Mouse (Mus musculus): ENCODE data around the gene Mbnl2. TPM values are rescaled to one million over a fixed set of nuclear protein-coding genes. Genes with fewer than 3 reads are reported as not detected.

The Mbnl2 gene
- polyA plus RNA-seq, 1 experiment from 2014 or later = 173 TPM

DNA sequence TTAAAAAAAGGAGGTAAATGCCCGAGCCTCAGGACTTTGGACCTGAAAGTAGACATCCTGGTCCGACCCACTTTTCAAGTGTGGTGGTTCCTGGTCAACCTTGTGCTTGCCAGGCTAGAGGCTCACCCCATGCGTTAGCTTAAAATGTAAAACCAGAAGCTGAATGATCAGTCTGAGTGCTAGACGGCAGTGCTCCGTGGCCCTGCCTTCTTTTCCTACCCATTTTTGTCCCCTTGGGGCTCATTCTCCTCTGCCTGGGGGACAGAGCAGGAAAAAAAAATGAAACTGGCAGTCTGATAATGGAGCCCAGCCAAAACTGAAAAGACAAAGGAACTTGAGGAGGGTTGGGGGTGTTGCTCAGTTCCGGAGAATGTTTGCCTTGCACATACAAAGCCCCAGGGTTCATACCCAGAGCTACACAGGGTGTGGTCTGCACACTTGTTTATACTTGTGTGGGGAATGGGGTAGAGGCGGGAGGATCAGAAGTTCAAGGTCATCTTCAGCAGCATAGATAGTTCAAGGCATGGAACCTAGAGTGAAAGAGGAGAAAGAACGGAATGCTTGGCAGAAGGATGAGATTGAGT, 87.0 kb downstream of the Mbnl2 start:
- Histone ChIP-seq H3K27me3 (no peaks in the 10 kb centered on the region), H3K27ac (replicated peaks) (peak overlapping the region; percentile 39), H3K9me3 (replicated peaks) (no peaks in the 10 kb centered on the region), H3K4me3 (replicated peaks) (no peak overlapping the region), H3K36me3 (peaks cover 4% of the 10 kb centered on the region; the same call in 1 of the 2 replicates), H3K9ac (no peak overlapping the region), H3K4me1 (peaks cover 17% of the 10 kb centered on the region), H3K4me2 (replicated peaks) (no peak overlapping the region)
- WGBS = 49% methylated on average over 8 of the region's 8 CpGs
- ATAC-seq (ENCODE audit: insufficient number of reproducible peaks, low FRiP score, low TSS enrichment, low read depth) = 0 out of 2 replicates have a peak, but pooled peaks have one; percentile 39

DNA sequence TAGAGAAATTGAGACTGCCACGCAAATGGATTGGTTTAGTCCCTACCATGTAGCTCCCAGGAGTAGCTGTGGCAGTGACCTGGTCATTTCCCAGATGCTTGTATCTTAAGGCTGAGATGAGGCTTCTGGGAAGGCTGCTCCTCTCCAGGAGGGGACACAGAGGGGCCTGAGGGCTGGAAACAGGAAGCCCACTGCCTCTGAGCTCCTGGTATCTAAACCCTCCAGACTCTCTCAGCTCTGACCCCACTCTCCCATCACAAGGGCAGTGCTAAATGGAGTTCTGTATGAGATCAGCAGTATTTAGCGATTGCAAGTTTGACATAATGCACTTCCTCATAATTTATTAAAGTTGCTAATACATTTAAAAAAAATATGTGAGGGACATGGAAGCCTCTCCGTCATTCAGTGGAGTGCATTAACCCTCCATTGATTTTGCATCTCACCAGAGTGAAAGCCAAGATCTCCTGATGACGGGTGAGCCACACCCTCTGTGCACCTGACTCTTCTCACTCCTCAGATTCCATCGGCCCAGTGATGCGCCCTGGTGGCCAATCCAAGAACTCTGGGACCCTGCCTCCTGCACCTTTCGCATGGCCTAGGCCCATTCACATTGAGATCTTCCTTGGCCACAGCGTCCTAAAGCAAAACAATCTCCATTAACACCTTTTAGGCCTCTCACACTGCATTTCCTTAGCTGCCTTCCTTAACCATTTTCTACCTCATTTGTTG, 87.8 kb downstream of the Mbnl2 start:
- peak overlapping the region; percentile 39; the same call in 1 of the 2 replicates for H3K27ac ChIP-seq (replicated peaks)
- 71% methylated on average over 8 of the region's 8 CpGs for WGBS
- no peaks in the 10 kb centered on the region for H3K9me3 ChIP-seq (replicated peaks)
- ATAC-seq (ENCODE audit: insufficient number of reproducible peaks, low FRiP score, low TSS enrichment, low read depth) = no peak
- no peak overlapping the region for H3K4me3 ChIP-seq (replicated peaks)
- H3K36me3 ChIP-seq = peaks cover 4% of the 10 kb centered on the region; the same call in 1 of the 2 replicates
- H3K9ac ChIP-seq = no peak overlapping the region
- no peak overlapping the region for H3K4me2 ChIP-seq (replicated peaks)
- H3K27me3 ChIP-seq = no peaks in the 10 kb centered on the region
- peaks cover 22% of the 10 kb centered on the region for H3K4me1 ChIP-seq

DNA sequence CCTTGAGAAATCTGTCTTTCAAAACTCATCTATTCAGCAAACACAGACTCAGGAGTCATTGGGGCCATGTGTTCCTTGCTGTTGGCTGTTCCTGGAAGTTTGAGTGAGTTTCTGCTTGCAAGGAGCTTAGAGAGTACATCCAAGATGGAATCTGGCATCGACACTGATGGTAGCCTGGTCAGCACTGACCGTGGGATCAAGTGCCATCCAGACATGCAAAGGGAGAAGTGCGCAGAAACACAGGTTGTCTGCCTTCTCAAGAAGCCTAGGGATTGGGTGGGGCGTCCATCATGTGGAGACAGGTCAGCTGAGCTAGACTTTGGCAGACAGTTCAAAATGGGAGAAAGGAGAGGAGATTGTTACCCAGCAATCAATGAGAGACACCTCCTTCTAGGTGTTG, 89.6 kb downstream of the Mbnl2 start:
- WGBS = 94% methylated on average over 4 of the region's 4 CpGs
- no peaks in the 10 kb centered on the region for H3K9me3 ChIP-seq (replicated peaks)
- no peaks in the 10 kb centered on the region for H3K27me3 ChIP-seq
- H3K4me1 ChIP-seq = peaks cover 39% of the 10 kb centered on the region
- no peak overlapping the region for H3K4me2 ChIP-seq (replicated peaks)
- no peak for ATAC-seq (ENCODE audit: insufficient number of reproducible peaks, low FRiP score, low TSS enrichment, low read depth)
- no peak overlapping the region for H3K9ac ChIP-seq
- no peak overlapping the region for H3K4me3 ChIP-seq (replicated peaks)
- H3K36me3 ChIP-seq = peaks cover 4% of the 10 kb centered on the region; the same call in 1 of the 2 replicates
- no peak overlapping the region for H3K27ac ChIP-seq (replicated peaks)

DNA sequence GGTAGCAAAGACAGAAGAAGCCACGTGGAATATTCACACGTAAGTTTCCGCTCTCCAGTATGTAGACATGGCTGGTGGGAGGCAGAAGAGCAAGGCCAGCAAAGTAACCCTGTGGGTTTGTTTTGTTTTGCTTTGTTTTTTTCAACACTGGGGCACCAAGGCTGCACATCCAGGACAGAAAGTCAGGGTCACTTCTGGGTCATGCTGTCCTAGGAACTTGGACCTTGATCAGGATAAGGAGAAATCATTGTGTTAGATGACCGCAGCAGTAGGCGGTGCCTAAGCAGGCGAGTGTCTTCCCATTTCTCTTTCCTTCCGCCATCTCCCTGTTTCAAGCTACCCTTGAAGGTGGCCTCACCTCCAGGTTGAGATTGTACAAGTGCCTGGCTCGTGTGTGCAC, 91.5 kb downstream of the Mbnl2 start:
- H3K9ac ChIP-seq = no peak overlapping the region
- H3K4me3 ChIP-seq (replicated peaks) = no peak overlapping the region
- H3K36me3 ChIP-seq = peaks cover 4% of the 10 kb centered on the region; the same call in 1 of the 2 replicates
- H3K4me1 ChIP-seq = peaks cover 55% of the 10 kb centered on the region
- H3K9me3 ChIP-seq (replicated peaks) = no peaks in the 10 kb centered on the region
- H3K4me2 ChIP-seq (replicated peaks) = no peak overlapping the region
- no peaks in the 10 kb centered on the region for H3K27me3 ChIP-seq
- H3K27ac ChIP-seq (replicated peaks) = no peak overlapping the region
- no peak for ATAC-seq (ENCODE audit: insufficient number of reproducible peaks, low FRiP score, low TSS enrichment, low read depth)
- 93% methylated on average over 8 of the region's 8 CpGs for WGBS

DNA sequence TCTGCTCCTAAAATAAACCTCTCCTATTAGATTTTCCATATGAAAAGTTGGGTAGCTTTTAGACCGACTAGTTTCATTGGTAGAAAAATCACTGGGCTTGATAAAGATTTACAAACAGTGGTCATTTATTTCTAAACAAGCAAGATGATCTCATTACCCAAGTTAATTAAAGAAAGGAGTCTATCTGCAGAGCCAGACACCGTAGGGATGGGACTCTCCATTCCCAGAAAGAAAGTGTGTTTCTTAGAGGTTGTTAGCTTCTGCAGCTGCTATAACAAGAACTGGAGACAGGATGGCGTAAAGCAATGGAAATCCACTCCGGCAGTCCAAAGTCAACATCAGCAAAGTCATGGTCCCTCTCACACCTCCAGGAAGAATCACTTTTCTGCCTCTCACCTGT, 92.1 kb downstream of the Mbnl2 start:
- Histone ChIP-seq H3K27me3 (no peaks in the 10 kb centered on the region), H3K27ac (replicated peaks) (no peak overlapping the region), H3K36me3 (peaks cover 4% of the 10 kb centered on the region; the same call in 1 of the 2 replicates), H3K4me1 (peaks cover 57% of the 10 kb centered on the region), H3K4me3 (replicated peaks) (no peak overlapping the region), H3K9ac (no peak overlapping the region), H3K4me2 (replicated peaks) (no peak overlapping the region), H3K9me3 (replicated peaks) (no peaks in the 10 kb centered on the region)
- ATAC-seq (ENCODE audit: insufficient number of reproducible peaks, low FRiP score, low TSS enrichment, low read depth) = no peak
- WGBS = 79% methylated on average over 4 of the region's 4 CpGs

DNA sequence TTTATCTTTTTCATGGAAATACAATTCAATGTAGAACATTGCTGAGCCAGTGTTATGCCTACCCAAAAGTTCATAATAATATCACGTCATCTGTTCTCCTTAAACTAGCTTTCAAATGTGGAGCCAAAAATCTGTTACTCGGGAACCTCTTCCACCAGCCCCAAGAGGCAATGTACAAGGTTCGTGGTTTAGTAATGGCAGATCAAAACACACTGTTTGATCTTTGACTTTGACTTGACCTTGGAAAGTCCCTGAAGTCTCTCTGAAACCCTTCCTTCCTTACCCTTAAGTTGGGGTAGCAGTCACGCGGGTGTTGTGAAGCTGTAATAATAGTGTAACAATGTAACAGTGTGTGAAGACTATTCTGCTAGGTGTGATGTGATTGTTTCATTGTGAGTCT, 93.0 kb downstream of the Mbnl2 start:
- Histone ChIP-seq H3K27me3 (no peaks in the 10 kb centered on the region), H3K36me3 (peaks cover 3% of the 10 kb centered on the region; the same call in 1 of the 2 replicates), H3K4me2 (replicated peaks) (no peak overlapping the region), H3K27ac (replicated peaks) (no peak overlapping the region), H3K9ac (no peak overlapping the region), H3K9me3 (replicated peaks) (no peaks in the 10 kb centered on the region), H3K4me1 (peaks cover 60% of the 10 kb centered on the region), H3K4me3 (replicated peaks) (no peak overlapping the region)
- WGBS = 54% methylated on average over 5 of the region's 5 CpGs
- no peak for ATAC-seq (ENCODE audit: insufficient number of reproducible peaks, low FRiP score, low TSS enrichment, low read depth)

DNA sequence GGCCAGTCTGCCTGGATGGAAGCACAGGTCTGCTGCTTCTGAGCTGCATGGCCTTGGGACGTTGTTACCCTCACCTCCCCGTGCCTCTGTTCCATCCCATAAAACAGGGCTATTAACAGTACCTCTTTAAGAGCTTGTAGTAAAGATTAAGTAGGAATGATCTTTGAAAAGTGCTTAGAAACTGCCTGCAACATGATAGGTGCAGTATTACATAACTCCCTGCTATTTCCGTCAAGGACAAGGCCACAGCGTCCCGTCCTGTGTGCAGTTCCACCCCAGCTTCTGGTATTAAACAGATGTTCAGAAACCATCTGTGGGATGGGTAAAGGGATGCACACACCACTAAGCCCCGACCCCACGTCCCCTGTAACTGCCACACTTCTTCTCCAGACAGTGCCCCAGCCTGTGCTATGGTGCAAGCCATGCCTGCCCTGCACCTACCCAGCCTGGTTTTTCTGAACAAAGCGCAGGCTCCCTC, 93.5 kb downstream of the Mbnl2 start:
- no peaks in the 10 kb centered on the region for H3K36me3 ChIP-seq
- no peak overlapping the region for H3K4me3 ChIP-seq (replicated peaks)
- no peaks in the 10 kb centered on the region for H3K27me3 ChIP-seq
- 30% methylated on average over 8 of the region's 8 CpGs for WGBS
- H3K9ac ChIP-seq = no peak overlapping the region
- H3K4me1 ChIP-seq = peaks cover 65% of the 10 kb centered on the region
- H3K4me2 ChIP-seq (replicated peaks) = no peak overlapping the region
- ATAC-seq (ENCODE audit: insufficient number of reproducible peaks, low FRiP score, low TSS enrichment, low read depth) = no peak
- no peaks in the 10 kb centered on the region for H3K9me3 ChIP-seq (replicated peaks)
- H3K27ac ChIP-seq (replicated peaks) = 0 out of 2 replicates have a peak overlapping the region, but pooled peaks have one; percentile 13

DNA sequence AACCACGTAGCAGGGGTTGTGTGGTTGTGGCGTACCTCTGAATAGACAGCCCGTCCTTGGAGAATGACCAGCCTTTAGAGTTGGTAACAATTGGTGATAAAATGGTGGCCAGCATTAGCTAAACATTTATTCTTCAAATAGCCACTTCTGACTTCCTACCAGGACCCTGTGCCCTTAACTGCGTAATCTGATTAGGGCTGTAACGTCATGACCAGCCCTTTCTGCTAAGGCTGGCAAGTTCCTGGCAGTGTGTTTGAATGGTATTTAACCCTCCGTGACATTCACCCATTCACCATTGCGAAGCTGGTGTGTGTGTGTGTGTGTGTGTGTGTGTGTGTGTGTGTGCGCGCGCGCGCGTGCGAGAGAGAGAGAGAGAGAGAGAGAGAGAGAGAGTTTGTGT, 94.6 kb downstream of the Mbnl2 start:
- H3K27ac ChIP-seq (replicated peaks) = no peak overlapping the region

DNA sequence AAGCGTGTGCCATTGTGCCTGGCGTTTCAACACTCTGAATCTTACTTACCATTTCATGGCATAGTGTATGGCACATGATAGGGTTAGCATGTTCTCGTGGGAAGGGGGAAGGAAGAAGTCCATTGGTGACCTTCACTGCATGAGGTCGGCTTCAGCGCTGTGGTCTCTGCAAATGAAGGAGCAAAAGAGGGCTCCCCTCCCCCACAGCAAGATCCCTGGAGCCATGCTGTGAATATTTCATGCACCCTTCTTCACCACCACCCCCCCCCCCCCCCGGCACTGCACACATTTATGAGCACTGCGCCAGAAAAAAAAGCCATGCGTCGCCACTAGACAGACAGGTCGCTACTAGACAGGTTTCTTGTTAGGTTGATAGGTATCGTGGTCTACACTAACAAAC, 95.2 kb downstream of the Mbnl2 start:
- Histone ChIP-seq H3K27me3 (no peaks in the 10 kb centered on the region), H3K9ac (no peak overlapping the region), H3K4me1 (peaks cover 80% of the 10 kb centered on the region), H3K36me3 (no peaks in the 10 kb centered on the region), H3K27ac (replicated peaks) (0 out of 2 replicates have a peak overlapping the region, but pooled peaks have one; percentile 39), H3K4me3 (replicated peaks) (no peak overlapping the region), H3K9me3 (replicated peaks) (no peaks in the 10 kb centered on the region), H3K4me2 (replicated peaks) (no peak overlapping the region)
- ATAC-seq (ENCODE audit: insufficient number of reproducible peaks, low FRiP score, low TSS enrichment, low read depth) = no peak
- 77% methylated on average over 11 of the region's 11 CpGs for WGBS

More for the DNA sequence above, 94.6 kb downstream of the Mbnl2 start:
- Histone ChIP-seq H3K4me2 (replicated peaks) (no peak overlapping the region), H3K4me3 (replicated peaks) (no peak overlapping the region), H3K27me3 (no peaks in the 10 kb centered on the region), H3K36me3 (no peaks in the 10 kb centered on the region), H3K9me3 (replicated peaks) (no peaks in the 10 kb centered on the region), H3K4me1 (peaks cover 74% of the 10 kb centered on the region), H3K9ac (no peak overlapping the region)
- no peak for ATAC-seq (ENCODE audit: insufficient number of reproducible peaks, low FRiP score, low TSS enrichment, low read depth)
- WGBS = 81% methylated on average over 14 of the region's 14 CpGs

DNA sequence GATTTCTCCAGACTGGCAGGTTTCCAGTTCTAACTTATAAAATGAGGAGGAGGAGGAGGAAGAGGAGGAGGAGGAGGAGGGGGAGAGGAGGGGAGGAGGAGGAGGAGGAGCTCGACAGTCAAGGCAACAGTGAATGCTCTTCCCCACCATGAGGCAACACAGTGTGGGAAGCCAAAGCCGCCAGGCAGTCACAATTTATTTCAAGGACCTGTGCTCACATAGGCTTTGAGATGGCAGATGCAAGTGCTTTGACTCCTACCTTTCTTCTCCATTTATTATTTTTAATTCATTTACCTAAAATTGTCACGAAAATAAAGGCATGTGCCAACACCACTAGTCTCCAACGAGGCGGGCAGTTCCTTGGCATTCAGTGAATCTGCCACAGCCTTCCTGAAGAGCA, 95.7 kb downstream of the Mbnl2 start:
- no peaks in the 10 kb centered on the region for H3K9me3 ChIP-seq (replicated peaks)
- H3K9ac ChIP-seq = no peak overlapping the region
- H3K4me2 ChIP-seq (replicated peaks) = no peak overlapping the region
- no peak overlapping the region for H3K27ac ChIP-seq (replicated peaks)
- H3K4me3 ChIP-seq (replicated peaks) = no peak overlapping the region
- no peaks in the 10 kb centered on the region for H3K27me3 ChIP-seq
- 74% methylated on average over 5 of the region's 5 CpGs for WGBS
- H3K36me3 ChIP-seq = no peaks in the 10 kb centered on the region
- H3K4me1 ChIP-seq = peaks cover 84% of the 10 kb centered on the region
- ATAC-seq (ENCODE audit: insufficient number of reproducible peaks, low FRiP score, low TSS enrichment, low read depth) = no peak

DNA sequence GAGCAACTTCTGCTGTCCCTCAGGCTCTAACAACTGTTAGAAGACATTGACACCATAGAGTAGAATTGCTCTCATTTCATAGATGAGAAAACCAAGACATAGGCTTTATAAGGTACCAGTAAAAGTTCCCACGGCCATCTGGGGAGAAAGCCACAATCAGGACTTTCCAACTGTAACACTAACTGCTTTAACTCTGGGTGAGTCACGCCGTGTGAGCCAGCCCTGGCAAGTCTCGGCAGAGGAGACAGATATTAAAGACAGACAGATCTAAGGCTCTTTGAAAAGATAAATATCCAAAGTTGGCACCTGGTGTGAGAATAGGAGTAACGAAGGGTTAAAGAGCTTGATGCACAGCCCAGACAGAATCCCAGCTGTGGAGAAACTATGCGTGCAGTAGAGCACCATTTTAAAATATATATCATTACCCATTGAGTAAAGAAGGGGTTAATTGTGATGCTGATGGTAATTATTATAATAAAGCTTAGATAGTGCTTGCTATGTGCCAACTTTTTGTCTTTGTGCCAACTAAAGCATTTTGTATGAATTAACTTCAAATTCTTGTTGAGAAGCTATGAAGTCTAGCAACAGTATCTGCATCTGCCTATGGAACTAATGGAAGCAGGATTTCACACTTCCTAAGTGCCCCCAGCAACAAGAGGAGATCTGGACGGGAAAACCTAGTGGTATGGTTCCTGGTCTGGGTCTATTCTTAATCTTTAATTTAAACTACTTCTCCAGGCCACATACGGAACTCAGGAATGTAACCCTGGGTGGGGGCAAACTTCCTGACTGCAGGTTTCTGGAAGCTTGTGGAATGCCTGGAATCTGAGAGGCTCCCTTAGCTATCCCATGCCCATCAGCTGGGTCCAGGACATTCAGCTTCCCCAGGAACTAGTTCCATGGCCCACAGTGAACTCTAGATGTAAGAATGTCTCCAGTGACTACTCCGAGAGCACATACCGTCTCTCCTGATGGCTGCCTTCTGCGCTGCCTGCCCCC, 97.9 kb downstream of the Mbnl2 start:
- Histone ChIP-seq H3K27me3 (no peaks in the 10 kb centered on the region), H3K4me2 (replicated peaks) (no peak overlapping the region), H3K4me1 (peaks cover 90% of the 10 kb centered on the region), H3K9ac (no peak overlapping the region), H3K9me3 (replicated peaks) (no peaks in the 10 kb centered on the region), H3K36me3 (no peaks in the 10 kb centered on the region), H3K27ac (replicated peaks) (peak overlapping the region; percentile 68), H3K4me3 (replicated peaks) (no peak overlapping the region)
- WGBS = 32% methylated on average over 11 of the region's 11 CpGs
- peak; percentile 32 for ATAC-seq (ENCODE audit: insufficient number of reproducible peaks, low FRiP score, low TSS enrichment, low read depth)
